Mouse (Mus musculus): Measurements from ENCODE around the gene Gatd1. TPM values are rescaled to one million over a fixed set of nuclear protein-coding genes. Genes with fewer than 3 reads are reported as not detected.

The Gatd1 gene
- polyA plus RNA-seq, 1 experiment: not detected

- no peak for TF ChIP-seq POLR2A (IDR thresholded peaks at IDR 0.05; ENCODE audit: insufficient read depth, low read depth, low read length)
- no peak for TF ChIP-seq CTCF (IDR thresholded peaks at IDR 0.05; ENCODE audit: insufficient read depth, low read depth, low read length)
- Histone ChIP-seq H3K4me3 (ENCODE audit: insufficient read depth, low read depth, low read length) (no peak overlapping the region), H3K4me1 (ENCODE audit: control insufficient read depth, insufficient read depth, low read length) (no peaks in the 10 kb centered on the region), H3K27ac (ENCODE audit: insufficient read depth, low read depth, low read length) (no peak overlapping the region)
- WGBS: 87% methylated on average over 4 of the region's 4 CpGs
These were observed 46.6 kb downstream of the Gatd1 start for GRCm38 (mm10) chr7:141367358-141367757.

- TF ChIP-seq CTCF (IDR thresholded peaks at IDR 0.05; ENCODE audit: insufficient read depth, low read depth, low read length): no peak
- no peak for TF ChIP-seq POLR2A (IDR thresholded peaks at IDR 0.05; ENCODE audit: insufficient read depth, low read depth, low read length)
- Histone ChIP-seq H3K27ac (ENCODE audit: insufficient read depth, low read depth, low read length) (no peak overlapping the region), H3K4me3 (ENCODE audit: insufficient read depth, low read depth, low read length) (no peak overlapping the region), H3K4me1 (ENCODE audit: control insufficient read depth, insufficient read depth, low read length) (0 out of 2 replicates have a peak, but pooled peaks cover 3% of the 10 kb centered on the region)
- WGBS: 54% methylated on average over 3 of the region's 3 CpGs
These were observed 48.9 kb downstream of the Gatd1 start for GRCm38 (mm10) chr7:141365049-141365445.

- WGBS: 78% methylated on average over 5 of the region's 5 CpGs
- Histone ChIP-seq H3K27ac (ENCODE audit: insufficient read depth, low read depth, low read length) (no peak overlapping the region), H3K4me1 (ENCODE audit: control insufficient read depth, insufficient read depth, low read length) (0 out of 2 replicates have a peak, but pooled peaks cover 3% of the 10 kb centered on the region), H3K4me3 (ENCODE audit: insufficient read depth, low read depth, low read length) (no peak overlapping the region)
- TF ChIP-seq CTCF (IDR thresholded peaks at IDR 0.05; ENCODE audit: insufficient read depth, low read depth, low read length) (no peak), POLR2A (IDR thresholded peaks at IDR 0.05; ENCODE audit: insufficient read depth, low read depth, low read length) (no peak)
These were observed 49.4 kb downstream of the Gatd1 start for GRCm38 (mm10) chr7:141364349-141365048.

- TF ChIP-seq POLR2A (IDR thresholded peaks at IDR 0.05; ENCODE audit: insufficient read depth, low read depth, low read length) (no peak), CTCF (IDR thresholded peaks at IDR 0.05; ENCODE audit: insufficient read depth, low read depth, low read length) (no peak)
- Histone ChIP-seq H3K27ac (ENCODE audit: insufficient read depth, low read depth, low read length) (no peak overlapping the region), H3K4me3 (ENCODE audit: insufficient read depth, low read depth, low read length) (no peak overlapping the region), H3K4me1 (ENCODE audit: control insufficient read depth, insufficient read depth, low read length) (0 out of 2 replicates have a peak, but pooled peaks cover 3% of the 10 kb centered on the region)
- WGBS: 59% methylated on average over 2 of the region's 2 CpGs
These were observed 50.2 kb downstream of the Gatd1 start for GRCm38 (mm10) chr7:141363752-141364125.

GRCm38 (mm10) chr7:141363106-141363751 lies 50.7 kb downstream of the Gatd1 start:
- Histone ChIP-seq H3K4me1 (ENCODE audit: control insufficient read depth, insufficient read depth, low read length) (0 out of 2 replicates have a peak, but pooled peaks cover 3% of the 10 kb centered on the region), H3K4me3 (ENCODE audit: insufficient read depth, low read depth, low read length) (no peak overlapping the region), H3K27ac (ENCODE audit: insufficient read depth, low read depth, low read length) (no peak overlapping the region)
- no peak for TF ChIP-seq POLR2A (IDR thresholded peaks at IDR 0.05; ENCODE audit: insufficient read depth, low read depth, low read length)
- TF ChIP-seq CTCF (IDR thresholded peaks at IDR 0.05; ENCODE audit: insufficient read depth, low read depth, low read length): no peak
- 64% methylated on average over 4 of the region's 4 CpGs for WGBS

- 0 out of 2 replicates have a peak, but pooled peaks cover 3% of the 10 kb centered on the region for H3K4me1 ChIP-seq (ENCODE audit: control insufficient read depth, insufficient read depth, low read length)
- 23% methylated on average over 24 of the region's 24 CpGs for WGBS
- no peak for TF ChIP-seq CTCF (IDR thresholded peaks at IDR 0.05; ENCODE audit: insufficient read depth, low read depth, low read length)
- no peak for TF ChIP-seq POLR2A (IDR thresholded peaks at IDR 0.05; ENCODE audit: insufficient read depth, low read depth, low read length)
- no peak overlapping the region for H3K27ac ChIP-seq (ENCODE audit: insufficient read depth, low read depth, low read length)
- H3K4me3 ChIP-seq (ENCODE audit: insufficient read depth, low read depth, low read length): no peak overlapping the region
These were observed 52.4 kb downstream of the Gatd1 start for GRCm38 (mm10) chr7:141361510-141361909.

Other genes starting within 250 kb of the Gatd1 start
- gene Rnh1, start 241.3 kb downstream of the Gatd1 start, polyA plus RNA-seq (2012; ENCODE audit: insufficient read depth, insufficient read length, low replicate concordance, missing spikeins): not detected in 2 replicates
- not detected in 2 replicates for gene Hras, start 220.1 kb downstream of the Gatd1 start, polyA plus RNA-seq (2012; ENCODE audit: insufficient read depth, insufficient read length, low replicate concordance, missing spikeins)
- not detected in 2 replicates for gene Lrrc56, start 220.0 kb downstream of the Gatd1 start, polyA plus RNA-seq (2012; ENCODE audit: insufficient read depth, insufficient read length, low replicate concordance, missing spikeins)
- gene Lmntd2, start 200.1 kb downstream of the Gatd1 start, polyA plus RNA-seq (2012; ENCODE audit: insufficient read depth, insufficient read length, low replicate concordance, missing spikeins): not detected in 2 replicates
- not detected in 2 replicates for gene Rassf7, start 198.3 kb downstream of the Gatd1 start, polyA plus RNA-seq (2012; ENCODE audit: insufficient read depth, insufficient read length, low replicate concordance, missing spikeins)
- not detected in 2 replicates for gene Phrf1, start 185.4 kb downstream of the Gatd1 start, polyA plus RNA-seq (2012; ENCODE audit: insufficient read depth, insufficient read length, low replicate concordance, missing spikeins)
- gene Irf7, start 147.7 kb downstream of the Gatd1 start, polyA plus RNA-seq (2012; ENCODE audit: insufficient read depth, insufficient read length, low replicate concordance, missing spikeins): not detected in 2 replicates
- not detected in 2 replicates for gene Cdhr5, start 137.3 kb downstream of the Gatd1 start, polyA plus RNA-seq (2012; ENCODE audit: insufficient read depth, insufficient read length, low replicate concordance, missing spikeins)
- gene Sct, start 135.0 kb downstream of the Gatd1 start, polyA plus RNA-seq (2012; ENCODE audit: insufficient read depth, insufficient read length, low replicate concordance, missing spikeins): not detected in 2 replicates
- gene Drd4, start 122.1 kb downstream of the Gatd1 start, polyA plus RNA-seq (2012; ENCODE audit: insufficient read depth, insufficient read length, low replicate concordance, missing spikeins): not detected in 2 replicates
- not detected in 2 replicates for gene Deaf1, start 86.4 kb downstream of the Gatd1 start, polyA plus RNA-seq (2012; ENCODE audit: insufficient read depth, insufficient read length, low replicate concordance, missing spikeins)
- gene Tmem80, start 86.4 kb downstream of the Gatd1 start, polyA plus RNA-seq (2012; ENCODE audit: insufficient read depth, insufficient read length, low replicate concordance, missing spikeins): not detected in 2 replicates
- gene Eps8l2, start 75.3 kb downstream of the Gatd1 start, polyA plus RNA-seq (2012; ENCODE audit: insufficient read depth, insufficient read length, low replicate concordance, missing spikeins): not detected in 2 replicates
- gene Taldo1, start 21.9 kb downstream of the Gatd1 start, polyA plus RNA-seq (2012; ENCODE audit: insufficient read depth, insufficient read length, low replicate concordance, missing spikeins): not detected in 2 replicates
- 518 TPM in 1 of 2 replicates, not detected in the other for gene Cend1, start 15.4 kb upstream of the Gatd1 start, polyA plus RNA-seq (2012; ENCODE audit: insufficient read depth, insufficient read length, low replicate concordance, missing spikeins)
- gene Slc25a22, start 23.8 kb upstream of the Gatd1 start, polyA plus RNA-seq (2012; ENCODE audit: insufficient read depth, insufficient read length, low replicate concordance, missing spikeins): not detected in 2 replicates
- gene Pidd1, start 29.9 kb upstream of the Gatd1 start, polyA plus RNA-seq (2012; ENCODE audit: insufficient read depth, insufficient read length, low replicate concordance, missing spikeins): not detected in 2 replicates
- 977 TPM in 1 of 2 replicates, not detected in the other for gene Rplp2, start 33.2 kb upstream of the Gatd1 start, polyA plus RNA-seq (2012; ENCODE audit: insufficient read depth, insufficient read length, low replicate concordance, missing spikeins)
- gene Pnpla2, start 41.1 kb upstream of the Gatd1 start, polyA plus RNA-seq (2012; ENCODE audit: insufficient read depth, insufficient read length, low replicate concordance, missing spikeins): not detected in 2 replicates
- gene Cracr2b, start 47.0 kb upstream of the Gatd1 start, polyA plus RNA-seq (2012; ENCODE audit: insufficient read depth, insufficient read length, low replicate concordance, missing spikeins): not detected in 2 replicates
- gene Cd151, start 53.3 kb upstream of the Gatd1 start, polyA plus RNA-seq (2012; ENCODE audit: insufficient read depth, insufficient read length, low replicate concordance, missing spikeins): not detected in 2 replicates
- not detected in 2 replicates for gene Polr2l, start 61.0 kb upstream of the Gatd1 start, polyA plus RNA-seq (2012; ENCODE audit: insufficient read depth, insufficient read length, low replicate concordance, missing spikeins)
- not detected in 2 replicates for gene Tspan4, start 61.1 kb upstream of the Gatd1 start, polyA plus RNA-seq (2012; ENCODE audit: insufficient read depth, insufficient read length, low replicate concordance, missing spikeins)
- gene Chid1, start 125.7 kb upstream of the Gatd1 start, polyA plus RNA-seq (2012; ENCODE audit: insufficient read depth, insufficient read length, low replicate concordance, missing spikeins): not detected in 2 replicates
- not detected in 2 replicates for gene Ap2a2, start 148.0 kb upstream of the Gatd1 start, polyA plus RNA-seq (2012; ENCODE audit: insufficient read depth, insufficient read length, low replicate concordance, missing spikeins)
- gene Muc6, start 241.2 kb upstream of the Gatd1 start, polyA plus RNA-seq (2012; ENCODE audit: insufficient read depth, insufficient read length, low replicate concordance, missing spikeins): not detected in 2 replicates

Data from olfactory bulb, adult 2 months (tissue).